Mouse (Mus musculus) brain, embryonic 14.5 days (tissue): ENCODE data around the gene Dnajc4. TPM values are rescaled to one million over a fixed set of nuclear protein-coding genes. Genes with fewer than 3 reads are reported as not detected.

Experiments
- DNase-seq: peaks from one replicate; pipeline ENCODE4 v3.0.0-alpha.2; 2011; ENCODE audit warnings: low read depth
- CTCF ChIP-seq: fragments of 200-500 bp; IDR thresholded peaks from 2 replicates; pipeline ENCODE4 v1.5.1; 2012; ENCODE audit warnings: inconsistent platforms, mild to moderate bottlenecking, moderate library complexity, borderline replicate concordance; ENCODE audit not compliant: insufficient read depth, insufficient read length; ENCODE audit errors: extremely low read depth
- POLR2A ChIP-seq: fragments of 200-500 bp; IDR thresholded peaks from 2 replicates; pipeline ENCODE4 v1.6.1; 2012; ENCODE audit warnings: mild to moderate bottlenecking, inconsistent platforms, borderline replicate concordance; ENCODE audit not compliant: poor library complexity, insufficient read depth, insufficient read length, severe bottlenecking; ENCODE audit errors: extremely low read depth
- polyA plus RNA-seq: library from polyadenylated mRNA; depleted of rRNA; stranded (reverse); fragments of >200 nt; gene quantifications from 2 replicates; pipeline ENCODE4 v1.2.3, GENCODE M21; 2012; rRNA removed

Gene Dnajc4
- polyA plus RNA-seq, 1 experiment: 25.7 TPM

- no peak for TF ChIP-seq CTCF
- TF ChIP-seq POLR2A: no peak
- no peak for DNase-seq
Measured at GRCm38 (mm10) chr19:6949951-6950350, 42.4 kb downstream of the Dnajc4 start.

GRCm38 (mm10) chr19:6949532-6949931 is 42.8 kb downstream of the Dnajc4 start:
- no peak for DNase-seq
- no peak for TF ChIP-seq POLR2A
- TF ChIP-seq CTCF: no peak

GRCm38 (mm10) chr19:6948186-6948585 is 44.2 kb downstream of the Dnajc4 start:
- TF ChIP-seq POLR2A (no peak), CTCF (no peak)
- no peak for DNase-seq

- TF ChIP-seq POLR2A (no peak), CTCF (no peak)
- no peak for DNase-seq
Measured at GRCm38 (mm10) chr19:6947742-6948141, 44.6 kb downstream of the Dnajc4 start.

- no peak for TF ChIP-seq POLR2A
- TF ChIP-seq CTCF: no peak
- no peak for DNase-seq
Measured at GRCm38 (mm10) chr19:6943709-6944108, 48.7 kb downstream of the Dnajc4 start.

GRCm38 (mm10) chr19:6942764-6943163 is 49.6 kb downstream of the Dnajc4 start:
- no peak for TF ChIP-seq CTCF
- no peak for TF ChIP-seq POLR2A
- DNase-seq: no peak

GRCm38 (mm10) chr19:6942249-6942691 is 50.1 kb downstream of the Dnajc4 start, which contains the start of gene Gpr137:
Gene Gpr137 (minus strand): TSS chr19:6942480.
- DNase-seq: peak; percentile 96
- TF ChIP-seq CTCF: no peak
- peak; percentile 28; the same call in 1 of the 2 replicates for TF ChIP-seq POLR2A

- DNase-seq: peak; percentile 97
- no peak for TF ChIP-seq CTCF
- TF ChIP-seq POLR2A: peak; percentile 89; the same call in 1 of the 2 replicates
Measured at GRCm38 (mm10) chr19:6941372-6942248, 50.8 kb downstream of the Dnajc4 start, which contains the start of gene Bad. Gene Bad (plus strand): TSS chr19:6941861.

- DNase-seq: no peak
- no peak for TF ChIP-seq POLR2A
- no peak for TF ChIP-seq CTCF
Measured at GRCm38 (mm10) chr19:6940396-6941351, 51.7 kb downstream of the Dnajc4 start.

- DNase-seq: no peak
- no peak for TF ChIP-seq POLR2A
- no peak for TF ChIP-seq CTCF
Measured at GRCm38 (mm10) chr19:6939106-6940002, 53.0 kb downstream of the Dnajc4 start.

Other genes starting within 250 kb of the Dnajc4 start
- gene Rps6ka4, start 151.9 kb downstream of the Dnajc4 start, polyA plus RNA-seq: 6.0 and 7.3 TPM in 2 replicates
- gene Ccdc88b, start 134.4 kb downstream of the Dnajc4 start, polyA plus RNA-seq: 0.48 and 0.83 TPM in 2 replicates
- gene Trmt112, start 82.9 kb downstream of the Dnajc4 start, polyA plus RNA-seq: 117 and 158 TPM in 2 replicates
- 169 and 176 TPM in 2 replicates for gene Prdx5, start 82.5 kb downstream of the Dnajc4 start, polyA plus RNA-seq
- 35.5 and 41.3 TPM in 2 replicates for gene Esrra, start 70.8 kb downstream of the Dnajc4 start, polyA plus RNA-seq
- gene Catsperz, start 67.2 kb downstream of the Dnajc4 start, polyA plus RNA-seq: 1.0 and 1.5 TPM in 2 replicates
- gene Kcnk4, start 58.1 kb downstream of the Dnajc4 start, polyA plus RNA-seq: 1.2 and 2.1 TPM in 2 replicates
- 72.8 and 83.4 TPM in 2 replicates for gene Bad, start 50.7 kb downstream of the Dnajc4 start, polyA plus RNA-seq
- 75.5 and 86.8 TPM in 2 replicates for gene Gpr137, start 50.1 kb downstream of the Dnajc4 start, polyA plus RNA-seq
- 359 and 550 TPM in 2 replicates for gene Ppp1r14b, start 17.6 kb downstream of the Dnajc4 start, polyA plus RNA-seq
- 22.7 and 28.3 TPM in 2 replicates for gene Plcb3, start 16.1 kb downstream of the Dnajc4 start, polyA plus RNA-seq
- 50.3 and 61.0 TPM in 2 replicates for gene Fkbp2, start 12.1 kb downstream of the Dnajc4 start, polyA plus RNA-seq
- gene Vegfb, start 4.9 kb downstream of the Dnajc4 start, polyA plus RNA-seq: 28.6 and 39.3 TPM in 2 replicates
- gene Nudt22, start 3.5 kb upstream of the Dnajc4 start, polyA plus RNA-seq: 15.4 and 21.5 TPM in 2 replicates
- gene Trpt1, start 3.6 kb upstream of the Dnajc4 start, polyA plus RNA-seq: 18.6 and 25.5 TPM in 2 replicates
- 4.8 and 5.3 TPM in 2 replicates for gene Fermt3, start 26.9 kb upstream of the Dnajc4 start, polyA plus RNA-seq
- 151 and 158 TPM in 2 replicates for gene Stip1, start 47.4 kb upstream of the Dnajc4 start, polyA plus RNA-seq
- 5.7 and 8.2 TPM in 2 replicates for gene Macrod1, start 64.2 kb upstream of the Dnajc4 start, polyA plus RNA-seq
- gene Flrt1, start 113.2 kb upstream of the Dnajc4 start, polyA plus RNA-seq: 2.5 and 4.3 TPM in 2 replicates
- 209 and 213 TPM in 2 replicates for gene Otub1, start 213.7 kb upstream of the Dnajc4 start, polyA plus RNA-seq
- gene Cox8a, start 225.0 kb upstream of the Dnajc4 start, polyA plus RNA-seq: 458 and 614 TPM in 2 replicates
- 74.8 and 79.2 TPM in 2 replicates for gene Naa40, start 248.6 kb upstream of the Dnajc4 start, polyA plus RNA-seq